Mouse (Mus musculus): ENCODE measurements at regions not wholly inside any gene's neighbourhood (a gene's known extent, or its start where the extent isn't known, plus 50 kb on each side); places are given as distances from the start of the nearest gene placed in this dataset.

DNA sequence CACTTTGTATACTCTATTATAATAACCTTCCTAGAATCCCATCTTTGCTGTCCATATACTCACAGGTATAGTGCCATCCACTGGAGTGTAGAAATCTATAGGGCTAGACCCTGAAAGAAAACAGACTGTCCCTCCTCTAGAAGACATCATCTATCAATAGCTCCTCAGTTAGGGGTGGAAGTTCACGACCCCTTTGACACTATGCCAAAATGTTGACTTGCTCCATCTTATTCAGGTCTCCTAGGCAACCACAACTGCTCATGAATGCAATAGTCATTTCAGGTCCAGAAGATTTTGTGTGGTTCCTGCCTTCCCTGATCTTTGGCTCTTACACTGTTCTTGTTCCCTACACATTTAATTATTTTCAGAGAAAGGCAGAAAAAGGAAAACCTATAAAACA, 86.5 kb upstream of the Sec61g start:
- dilution Hi-C loops (cut with MboI; ENCODE audit: extremely low pct_ligation_motif_present, extremely low pct_unique_long_range_greater_than_20kb, low sequenced_read_pairs), result no loop called here

DNA sequence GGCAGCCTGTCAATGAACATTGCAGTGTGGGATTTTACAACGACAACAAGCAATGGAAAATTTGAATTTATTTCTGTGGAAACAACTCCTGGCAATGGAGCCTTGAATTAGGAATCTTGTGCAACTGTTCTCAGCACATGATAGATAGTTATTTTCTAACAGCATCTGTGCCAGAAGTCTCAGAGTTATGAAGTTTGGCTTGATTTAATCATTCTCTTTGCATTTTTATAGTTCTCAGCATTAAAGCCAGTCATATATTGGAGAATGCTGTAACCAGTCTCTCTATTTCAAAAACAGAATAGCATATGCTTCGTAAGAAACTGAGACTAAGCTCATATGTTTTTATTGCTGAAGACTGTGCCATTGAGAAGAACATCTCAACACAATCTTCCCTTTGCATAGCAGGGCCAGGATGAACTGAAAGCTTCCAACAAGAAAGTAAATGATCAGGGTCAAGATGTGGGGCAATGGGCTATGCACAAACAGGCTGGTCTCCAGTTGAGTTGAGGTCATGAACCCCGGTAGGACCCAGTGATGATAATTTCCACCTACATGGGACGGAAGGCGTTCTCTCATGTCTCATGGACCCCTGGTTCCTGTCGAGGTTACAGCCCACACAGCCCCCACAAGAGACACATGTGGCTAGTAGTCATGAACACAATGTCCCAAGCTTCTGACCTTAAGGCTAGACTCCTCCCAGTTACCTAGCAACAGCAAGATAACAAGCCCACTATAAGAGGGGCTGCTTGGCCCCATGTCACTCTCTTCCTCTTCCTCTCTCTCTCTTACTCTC, 89.0 kb upstream of the Sec61g start:
- no peak for DNase-seq (ENCODE audit: extremely low read depth)
- Histone ChIP-seq H3K79me2 (replicated peaks; ENCODE audit: control insufficient read depth, extremely low read depth, insufficient read depth, poor library complexity, severe bottlenecking) (no peaks in the 10 kb centered on the region), H3K4me3 (replicated peaks in 1 of 3; ENCODE audit: low read depth in 2 of 3, low read length in 2 of 3, poor library complexity in 1 of 3) (no peak overlapping the region), H3K4me2 (ENCODE audit: insufficient read depth, low read depth, poor library complexity, severe bottlenecking) (no peak overlapping the region), H3K36me3 (replicated peaks in 1 of 2; ENCODE audit: control insufficient read depth in 1 of 2, insufficient read depth in 1 of 2, low read length in 1 of 2) (no peaks in the 10 kb centered on the region), H3K27ac (ENCODE audit: insufficient read depth, low read depth) (no peak overlapping the region), H3K27me3 (replicated peaks) (no peaks in the 10 kb centered on the region), H3K9me3 (replicated peaks; ENCODE audit: low read length) (peaks cover 9% of the 10 kb centered on the region), H3K4me1 (ENCODE audit: control insufficient read depth in 1 of 2, insufficient read depth in 2 of 2) (peaks cover 0 to 3% of the 10 kb centered on the region in 2 experiments; a peak in 1 of 4 replicates), H3K9ac (ENCODE audit: insufficient read depth, low read depth) (no peak overlapping the region)
- dilution Hi-C loops (cut with MboI; ENCODE audit: extremely low pct_ligation_motif_present, extremely low pct_unique_long_range_greater_than_20kb, low sequenced_read_pairs), result no loop called here
- TF ChIP-seq UBTF (IDR thresholded peaks at IDR 0.05; ENCODE audit: low read depth, low read length) (no peak), SMC3 (IDR thresholded peaks at IDR 0.05; ENCODE audit: low read depth, low read length) (no peak), NRF1 (IDR thresholded peaks at IDR 0.05; ENCODE audit: low read depth, low read length) (no peak)
- in situ Hi-C loops (cut with MboI; ENCODE audit: low pct_ligation_motif_present, low pct_unique_long_range_greater_than_20kb, low sequenced_read_pairs), result no loop called here

More for the DNA sequence above, 86.5 kb upstream of the Sec61g start:
- no peak for DNase-seq (ENCODE audit: extremely low read depth)
- Histone ChIP-seq H3K27me3 (replicated peaks) (no peaks in the 10 kb centered on the region), H3K9ac (ENCODE audit: insufficient read depth, low read depth) (no peak overlapping the region), H3K27ac (ENCODE audit: insufficient read depth, low read depth) (no peak overlapping the region), H3K4me2 (ENCODE audit: insufficient read depth, low read depth, poor library complexity, severe bottlenecking) (no peak overlapping the region), H3K79me2 (replicated peaks; ENCODE audit: control insufficient read depth, extremely low read depth, insufficient read depth, poor library complexity, severe bottlenecking) (no peaks in the 10 kb centered on the region), H3K4me3 (replicated peaks in 1 of 3; ENCODE audit: low read depth in 2 of 3, low read length in 2 of 3, poor library complexity in 1 of 3) (no peak overlapping the region), H3K4me1 (ENCODE audit: control insufficient read depth in 1 of 2, insufficient read depth in 2 of 2) (peaks cover 11 to 26% of the 10 kb centered on the region in 2 experiments), H3K9me3 (replicated peaks; ENCODE audit: low read length) (peaks cover 9% of the 10 kb centered on the region), H3K36me3 (replicated peaks in 1 of 2; ENCODE audit: control insufficient read depth in 1 of 2, insufficient read depth in 1 of 2, low read length in 1 of 2) (no peaks in the 10 kb centered on the region)
- in situ Hi-C loops (cut with MboI; ENCODE audit: low pct_ligation_motif_present, low pct_unique_long_range_greater_than_20kb, low sequenced_read_pairs), result no loop called here
- TF ChIP-seq NELFE (IDR thresholded peaks at IDR 0.05; ENCODE audit: low read depth, low read length) (no peak), CHD1 (IDR thresholded peaks at IDR 0.05; ENCODE audit: low read depth, low read length) (no peak), EP300 (IDR thresholded peaks at IDR 0.05; ENCODE audit: low read length) (no peak), MXI1 (IDR thresholded peaks at IDR 0.05; ENCODE audit: low read depth, low read length) (no peak), GABPA (IDR thresholded peaks at IDR 0.05; ENCODE audit: insufficient replicate concordance, low read depth, low read length) (no peak), CHD2 (IDR thresholded peaks at IDR 0.05; ENCODE audit: low read length) (no peak), E2F4 (IDR thresholded peaks at IDR 0.05; ENCODE audit: insufficient replicate concordance, low read depth, low read length) (no peak), MYC (IDR thresholded peaks at IDR 0.05; ENCODE audit: low read depth, low read length) (no peak), POLR2A (IDR thresholded peaks at IDR 0.05; ENCODE audit: low read depth, low read length) (no peak), USF1 (IDR thresholded peaks at IDR 0.05; ENCODE audit: low read depth, low read length) (no peak), POLR2AphosphoS2 (IDR thresholded peaks at IDR 0.05; ENCODE audit: low read depth, low read length) (no peak), KAT2A (IDR thresholded peaks at IDR 0.05; ENCODE audit: insufficient replicate concordance, low read length) (no peak), ZMIZ1 (IDR thresholded peaks at IDR 0.05; ENCODE audit: low read depth, low read length) (no peak), ELF1 (IDR thresholded peaks at IDR 0.05; ENCODE audit: low read depth, low read length) (no peak), JUND (conservative IDR thresholded peaks at IDR 0.05; ENCODE audit: low read depth, low read length) (no peak), BHLHE40 (IDR thresholded peaks at IDR 0.05; ENCODE audit: low read depth, low read length) (no peak), SIN3A (IDR thresholded peaks at IDR 0.05; ENCODE audit: low read length) (no peak)
